Mouse (Mus musculus) gastrocnemius, postnatal 14 days (tissue): ENCODE measurements around the gene Bicdl1. TPM values are rescaled to one million over a fixed set of nuclear protein-coding genes. Genes with fewer than 3 reads are reported as not detected.
A peak's percentile ranks its signal among the peaks of the same experiment; 100 is the strongest.

Experiments used
- DNase-seq: peaks from one replicate; pipeline ENCODE4 v3.0.0; 2021; ENCODE audit warnings: mixed read lengths
- intact Hi-C: fragments of 180-260 bp; cut with DNase I; formaldehyde crosslinking; loops from one replicate; pipeline ENCODE4 v1.15.1; 2025; ENCODE audit warnings: low total_unique reads
- total RNA-seq, 2 experiments: library from RNA; stranded (reverse); gene quantifications; 2 replicates each; pipeline ENCODE4 v1.2.3; 2021

Gene Bicdl1
- total RNA-seq, 2 experiments from 2014 or later, result 2.6 to 3.9 TPM

GRCm38 (mm10) chr5:115685126-115685525 lies 46.3 kb downstream of the Bicdl1 start:
- intact Hi-C loops, result no loop called here
- DNase-seq, result no peak

DNA sequence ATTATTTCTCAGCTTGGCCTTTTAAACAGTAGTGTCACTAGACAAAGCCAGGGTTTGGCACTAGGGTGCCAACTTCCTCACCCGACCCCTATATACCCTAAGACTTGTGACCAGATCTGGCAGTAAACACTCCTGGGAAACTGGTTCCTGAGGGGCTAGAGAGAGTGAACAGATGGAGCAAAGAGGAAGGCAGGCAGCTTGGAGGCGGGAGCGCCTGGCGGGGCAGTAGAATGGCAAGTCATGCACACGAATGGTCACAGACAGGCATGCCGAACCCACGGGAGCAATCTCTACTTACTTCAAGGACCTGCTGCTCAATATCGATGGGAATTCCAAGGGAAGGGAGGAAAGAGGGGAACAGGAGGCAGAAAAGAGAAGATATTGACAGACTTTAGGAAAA lies 59.6 kb downstream of the Bicdl1 start:
- intact Hi-C loops, result no loop called here
- DNase-seq, result no peak

DNA sequence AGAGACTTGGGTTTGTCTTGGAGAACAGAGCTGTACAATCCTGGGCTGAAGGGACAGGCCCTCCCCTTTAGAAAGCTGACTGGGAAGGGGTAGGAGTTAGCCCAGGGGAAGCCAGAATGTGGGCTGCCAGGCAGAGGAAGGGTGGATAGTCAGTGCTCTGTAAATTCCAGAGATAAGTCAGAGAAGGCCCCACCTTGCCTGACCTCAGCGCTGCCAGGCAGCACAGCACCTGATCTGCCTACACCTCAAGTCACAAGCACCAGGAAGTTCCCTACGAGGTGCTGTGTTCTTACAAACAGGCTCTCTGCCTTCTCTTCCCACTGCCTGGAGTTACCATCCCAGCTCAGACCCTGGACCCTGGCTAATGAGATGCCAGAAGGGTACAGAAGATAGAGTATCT lies 61.0 kb downstream of the Bicdl1 start:
- no peak for DNase-seq
- intact Hi-C loops, result no loop called here

- intact Hi-C loops, result no loop called here
- no peak for DNase-seq
Measured at GRCm38 (mm10) chr5:115669974-115670373, 61.4 kb downstream of the Bicdl1 start.

DNA sequence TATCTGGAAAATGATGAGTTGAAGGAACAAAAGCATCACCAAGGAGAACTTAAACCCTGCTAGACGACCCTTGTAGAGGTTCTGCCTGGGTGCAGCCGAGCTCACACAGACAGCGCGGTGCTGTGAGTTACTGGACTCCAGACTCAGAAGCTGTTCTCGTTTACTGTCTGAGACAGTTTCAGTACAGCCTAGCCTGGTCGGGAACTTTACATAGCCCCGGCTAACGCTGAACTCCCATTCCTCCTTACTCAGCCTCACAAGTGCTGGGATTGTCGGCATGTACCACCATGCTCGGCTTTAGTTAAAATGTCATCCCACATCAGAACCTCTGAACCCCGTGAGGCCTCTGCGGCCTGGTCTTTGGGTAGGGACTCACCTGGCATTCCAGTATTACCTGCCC lies 62.4 kb downstream of the Bicdl1 start:
- DNase-seq, result no peak
- intact Hi-C loops, result no loop called here

- DNase-seq, result no peak
- intact Hi-C loops, result no loop called here
Measured at GRCm38 (mm10) chr5:115667894-115668293, 63.5 kb downstream of the Bicdl1 start.

DNA sequence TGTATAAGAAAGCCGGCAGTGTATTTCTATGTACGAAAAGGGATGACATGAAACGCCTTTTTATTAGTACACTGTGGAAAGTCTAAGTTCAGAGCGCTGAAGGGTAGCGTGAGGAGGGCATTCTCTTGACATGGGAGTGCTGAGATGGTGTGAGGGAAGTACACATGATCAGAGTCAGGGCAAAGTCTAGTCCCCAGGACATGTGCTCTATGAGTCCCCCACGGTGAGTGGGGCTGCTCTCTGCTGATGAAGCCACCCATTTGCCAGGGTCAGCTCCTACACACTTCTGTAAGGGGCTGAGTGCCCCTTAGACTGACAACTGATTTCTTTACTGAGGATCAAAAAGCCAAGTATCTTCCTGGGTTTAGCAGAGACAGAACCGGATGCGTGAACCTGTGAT lies 64.2 kb downstream of the Bicdl1 start:
- intact Hi-C loops, result no loop called here

DNA sequence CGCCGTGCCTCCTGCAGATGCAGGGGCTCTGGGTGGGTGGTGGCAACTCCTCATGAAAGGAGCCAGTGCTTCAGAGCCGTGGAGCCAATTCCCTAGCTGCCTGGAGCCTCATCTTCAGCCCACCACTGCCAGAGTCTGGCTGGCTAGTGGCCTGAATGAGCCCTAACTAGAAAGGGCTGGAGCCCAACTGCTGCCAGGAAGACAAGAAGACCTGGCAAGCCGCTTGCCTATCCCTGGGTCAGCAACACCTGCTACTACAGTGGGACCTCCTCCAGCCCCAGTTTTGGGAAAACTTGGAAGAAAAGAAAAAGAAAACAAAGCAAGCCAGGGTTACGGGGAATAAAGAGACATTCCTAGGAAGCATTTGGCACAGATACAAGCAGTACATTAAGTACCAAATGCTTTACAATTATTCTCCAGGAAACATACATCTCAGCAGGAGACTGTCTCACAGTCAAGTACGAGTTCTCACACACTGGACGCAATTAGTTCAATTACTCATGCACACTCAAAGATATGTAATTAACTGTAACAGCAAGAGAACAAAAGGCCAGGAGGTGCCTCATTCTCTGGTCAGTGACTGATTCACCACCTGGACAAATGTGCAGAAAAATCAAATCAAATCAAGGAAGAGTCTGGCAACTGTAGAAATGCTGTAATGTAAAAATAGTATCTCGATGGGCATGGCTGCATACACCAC lies 64.9 kb downstream of the Bicdl1 start:
- intact Hi-C loops, result no loop called here
- DNase-seq, result no peak

More for the DNA sequence above, 64.2 kb downstream of the Bicdl1 start:
- DNase-seq, result no peak

DNA sequence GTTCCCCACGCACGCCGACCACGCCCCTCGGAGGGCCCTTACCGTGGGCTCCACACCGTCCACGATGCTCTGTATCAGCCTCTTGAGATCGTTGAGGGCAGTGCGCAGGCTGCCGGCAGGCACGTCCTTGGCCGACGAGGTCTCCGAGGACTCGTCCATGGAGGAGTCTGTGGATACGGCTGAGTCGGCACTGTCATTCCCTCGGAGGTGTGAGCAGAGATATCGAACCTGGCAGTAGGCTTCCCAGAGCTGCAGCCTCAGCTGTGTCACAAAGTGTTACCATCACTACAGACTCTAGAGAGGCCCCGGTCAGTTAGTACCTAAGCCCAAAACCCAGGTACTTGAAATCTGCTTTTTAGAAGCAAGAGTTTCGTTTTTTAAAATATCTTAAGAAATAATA lies 68.8 kb downstream of the Bicdl1 start:
- intact Hi-C loops, result no loop called here
- DNase-seq, result no peak

GRCm38 (mm10) chr5:115658352-115658751 lies 73.1 kb downstream of the Bicdl1 start:
- no peak for DNase-seq
- intact Hi-C loops, result loop anchor here (10.0 kb wide), 1 partner anchor 76 kb away; the partner anchor contains the start of gene Bicdl1

DNA sequence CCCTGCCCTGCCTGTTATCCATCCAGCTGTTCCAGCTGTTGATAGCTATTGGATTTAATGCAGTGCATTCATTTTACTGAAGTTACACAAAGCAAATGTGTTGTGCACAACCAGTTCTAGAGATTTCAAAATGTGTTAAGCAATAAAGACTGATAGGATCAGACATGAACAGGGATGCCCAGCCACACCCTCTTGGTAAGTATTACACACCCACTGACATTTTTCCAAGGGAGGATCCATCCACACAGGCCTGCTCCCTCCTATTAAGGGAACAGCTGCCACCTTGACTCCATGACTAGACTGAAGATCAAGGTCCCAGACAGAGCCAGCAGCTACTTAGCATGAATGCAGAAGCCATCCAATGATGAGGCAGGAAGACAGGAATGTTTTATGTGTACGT lies 74.2 kb downstream of the Bicdl1 start:
- no peak for DNase-seq
- intact Hi-C loops, result loop anchor here (10.0 kb wide), 1 partner anchor 78 kb away; the partner anchor contains the start of gene Bicdl1

- intact Hi-C loops, result loop anchor here (10.0 kb wide), 1 partner anchor 78 kb away; the partner anchor contains the start of gene Bicdl1
- DNase-seq, result no peak
Measured at GRCm38 (mm10) chr5:115656677-115657076, 74.7 kb downstream of the Bicdl1 start.

DNA sequence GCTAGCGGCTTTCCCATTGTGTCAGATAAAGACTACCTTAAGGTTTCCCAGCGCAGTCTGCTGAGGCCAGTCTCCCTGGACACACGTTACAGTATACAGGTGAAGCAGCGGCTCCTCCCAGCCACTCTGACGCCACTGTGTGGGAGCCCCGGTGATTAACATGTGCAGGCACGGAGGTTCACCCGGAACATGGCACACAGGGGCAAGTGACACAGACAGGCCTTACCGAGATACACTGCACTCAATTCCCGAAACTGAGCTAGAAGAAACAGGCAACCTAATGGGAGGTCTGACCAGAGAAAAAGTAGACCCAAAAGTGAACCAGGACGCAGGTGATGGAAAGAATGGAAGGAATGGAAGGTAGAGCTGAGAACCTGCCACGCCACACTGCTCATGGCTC lies 77.6 kb downstream of the Bicdl1 start:
- intact Hi-C loops, result loop anchor here (10.0 kb wide), 1 partner anchor 81 kb away; the partner anchor contains the start of gene Bicdl1
- DNase-seq, result no peak

GRCm38 (mm10) chr5:115652681-115653575 lies 78.5 kb downstream of the Bicdl1 start:
- intact Hi-C loops, result loop anchor here (10.0 kb wide), 1 partner anchor 82 kb away; the partner anchor contains the start of gene Bicdl1
- DNase-seq, result peak; percentile 100

GRCm38 (mm10) chr5:115651821-115652220 lies 79.6 kb downstream of the Bicdl1 start:
- intact Hi-C loops, result loop anchor here (10.0 kb wide), 1 partner anchor 83 kb away; the partner anchor contains the start of gene Bicdl1
- no peak for DNase-seq

- intact Hi-C loops, result loop anchor here (10.0 kb wide), 1 partner anchor 84 kb away; the partner anchor contains the start of gene Bicdl1
- DNase-seq, result no peak
Measured at GRCm38 (mm10) chr5:115650885-115651284, 80.5 kb downstream of the Bicdl1 start.

DNA sequence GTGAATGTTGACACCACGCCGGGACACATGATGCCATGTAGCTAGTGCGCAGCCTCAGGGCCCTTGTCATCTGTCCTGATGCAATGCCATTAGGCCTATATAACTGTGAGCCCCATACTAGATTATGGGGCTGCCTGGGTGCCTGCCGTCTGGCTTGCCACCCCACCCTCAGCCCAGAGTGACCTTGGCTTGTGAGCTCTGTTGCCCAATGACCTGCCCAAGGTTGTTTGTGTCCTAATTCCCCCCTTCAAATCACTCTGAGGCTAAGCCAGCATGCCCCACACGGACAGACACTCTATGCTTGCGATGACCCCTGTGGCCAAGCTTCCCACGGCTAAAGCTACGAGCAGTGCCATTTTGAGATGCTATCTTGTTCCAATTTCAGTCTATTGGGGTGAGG lies 81.7 kb downstream of the Bicdl1 start:
- DNase-seq, result no peak
- intact Hi-C loops, result loop anchor here (10.0 kb wide), 1 partner anchor 85 kb away; the partner anchor contains the start of gene Bicdl1

DNA sequence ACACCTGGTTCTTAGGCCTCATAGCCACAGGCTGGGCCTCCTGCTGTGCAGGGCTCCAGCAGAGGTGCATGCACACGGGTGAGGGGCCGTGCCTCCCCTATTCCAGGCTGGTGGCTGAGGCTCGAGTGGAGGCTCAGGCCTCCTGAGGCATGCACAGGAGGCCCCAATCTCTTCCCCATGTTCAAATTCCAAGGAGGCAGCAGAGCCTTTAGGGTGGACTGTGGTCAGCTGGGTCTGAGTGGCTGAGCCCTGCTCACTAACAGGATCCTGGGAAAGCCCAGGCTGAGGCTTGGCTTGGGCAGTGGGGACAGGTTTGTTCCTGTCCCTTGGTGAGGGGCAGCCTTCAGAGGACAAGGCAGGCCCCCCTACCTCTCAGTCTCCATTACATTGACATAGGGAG lies 82.5 kb downstream of the Bicdl1 start:
- DNase-seq, result no peak
- intact Hi-C loops, result no loop called here

- no peak for DNase-seq
- intact Hi-C loops, result no loop called here
Measured at GRCm38 (mm10) chr5:115644192-115644591, 87.2 kb downstream of the Bicdl1 start.

- DNase-seq, result no peak
- intact Hi-C loops, result no loop called here
Measured at GRCm38 (mm10) chr5:115635536-115635935, 95.9 kb downstream of the Bicdl1 start.
